Mouse (Mus musculus) lung, embryonic 15.5 days (tissue): ENCODE measurements at regions not wholly inside any gene's neighbourhood (a gene's known extent, or its start where the extent isn't known, plus 50 kb on each side); places are given as distances from the start of the nearest gene placed in this dataset.

ENCODE experiments used
- ATAC-seq: fragments of 200-750 bp; cut with Nextera tagmentation; 2 replicates; pipeline ENCODE4 v1.8.0; 2017; ENCODE audit warnings: moderate number of reproducible peaks, borderline replicate concordance; ENCODE audit not compliant: low FRiP score, low TSS enrichment; ENCODE audit errors: extremely low read depth
- H3K27ac ChIP-seq: fragments of 300-500 bp; sonication (generic); 2 replicates; pipeline ENCODE4 v1.5.1; 2015; ENCODE audit warnings: moderate library complexity, mild to moderate bottlenecking, inconsistent platforms
- H3K27me3 ChIP-seq: fragments of 300-500 bp; sonication (generic); 2 replicates; pipeline ENCODE4 v1.6.1; 2015; ENCODE audit warnings: inconsistent platforms
- H3K36me3 ChIP-seq: fragments of 300-500 bp; sonication (generic); 2 replicates; pipeline ENCODE4 v1.6.1; 2015; ENCODE audit warnings: inconsistent platforms
- H3K4me1 ChIP-seq: fragments of 300-500 bp; sonication (generic); 2 replicates; pipeline ENCODE4 v1.6.1; 2015; ENCODE audit warnings: inconsistent platforms
- H3K4me2 ChIP-seq: fragments of 300-500 bp; sonication (generic); 2 replicates; pipeline ENCODE4 v1.6.1; 2015; ENCODE audit warnings: inconsistent platforms, mild to moderate bottlenecking, moderate library complexity
- H3K4me3 ChIP-seq: fragments of 300-500 bp; sonication (generic); 2 replicates; pipeline ENCODE4 v1.5.1; 2015; ENCODE audit warnings: mild to moderate bottlenecking, inconsistent platforms
- H3K9ac ChIP-seq: fragments of 300-500 bp; sonication (generic); 2 replicates; pipeline ENCODE4 v1.6.1; 2015; ENCODE audit warnings: inconsistent platforms
- H3K9me3 ChIP-seq: fragments of 300-500 bp; sonication (generic); 2 replicates; pipeline ENCODE4 v1.6.1; 2016; ENCODE audit warnings: inconsistent platforms
- WGBS: fragments of 180-500 bp; shearing (Covaris S2); methylation state at CpG from one replicate; pipeline ENCODE4 v1.1.7; 2015; 5-methylcytosine and 5-hydroxymethylcytosine counted together

DNA sequence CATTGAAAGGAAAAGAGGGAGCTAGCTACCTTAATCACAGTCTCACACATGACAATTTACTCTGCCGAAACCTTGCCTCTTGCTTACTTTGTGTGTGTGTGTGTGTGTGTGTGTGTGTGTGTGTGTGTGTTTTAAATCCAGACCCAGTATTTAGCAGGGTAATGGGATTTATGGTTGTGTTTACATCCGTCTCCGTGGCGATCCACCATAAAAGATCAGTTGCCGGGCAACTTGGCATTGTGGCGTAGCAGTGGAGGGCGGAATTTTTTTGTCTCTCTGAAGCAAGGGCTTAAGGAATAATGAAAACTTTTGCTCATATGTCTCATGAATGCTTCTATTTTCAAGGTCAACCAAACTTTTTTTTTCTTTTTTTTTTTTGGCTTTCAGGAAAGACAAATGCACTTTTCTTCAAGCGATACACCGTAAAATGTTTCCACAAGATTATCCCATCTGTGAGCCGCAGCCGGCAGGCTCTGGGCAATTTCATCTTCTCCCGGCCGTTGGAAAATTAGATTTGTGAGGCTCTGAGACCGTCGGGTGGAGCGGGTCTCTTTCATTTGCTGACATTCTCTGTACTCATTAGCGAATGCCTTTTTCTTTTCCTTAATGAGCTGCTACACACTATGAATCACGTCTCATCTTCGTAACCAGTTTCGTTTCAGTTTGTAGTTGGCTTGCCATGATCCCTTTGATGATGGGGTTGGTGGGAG is 53.9 kb upstream of the Ptch1 start:
- H3K36me3 ChIP-seq = no peaks in the 10 kb centered on the region
- H3K4me1 ChIP-seq = 0 out of 2 replicates have a peak, but pooled peaks cover 4% of the 10 kb centered on the region
- no peak for ATAC-seq
- H3K4me3 ChIP-seq = peak overlapping the region; percentile 21
- 40% methylated on average over 20 of the region's 20 CpGs for WGBS
- H3K27me3 ChIP-seq = no peaks in the 10 kb centered on the region
- no peaks in the 10 kb centered on the region for H3K9me3 ChIP-seq
- no peak overlapping the region for H3K9ac ChIP-seq
- peak overlapping the region; percentile 38 for H3K4me2 ChIP-seq
- no peak overlapping the region for H3K27ac ChIP-seq

DNA sequence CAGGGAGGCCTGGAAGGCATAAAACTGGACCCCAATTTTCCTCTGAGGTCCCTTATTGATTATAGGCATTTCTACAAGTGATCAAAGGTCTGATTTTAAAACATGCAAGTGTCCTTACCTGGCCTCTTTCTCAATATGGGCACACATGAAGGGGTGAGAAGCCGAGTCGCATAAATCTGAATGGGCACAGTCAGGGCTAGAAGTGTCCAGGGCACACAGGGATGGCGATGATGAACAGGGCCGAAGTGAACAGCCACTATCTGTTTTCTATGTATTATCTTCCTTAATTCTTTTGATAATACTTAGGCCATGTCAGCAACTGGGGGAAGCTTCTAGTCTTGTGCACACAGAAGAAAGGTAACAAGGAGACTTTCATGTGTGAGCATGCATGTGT is 54.5 kb upstream of the Ptch1 start:
- ATAC-seq = no peak
- H3K27me3 ChIP-seq = no peaks in the 10 kb centered on the region
- H3K4me2 ChIP-seq = peak overlapping the region; percentile 38
- no peaks in the 10 kb centered on the region for H3K36me3 ChIP-seq
- H3K4me1 ChIP-seq = 0 out of 2 replicates have a peak, but pooled peaks cover 4% of the 10 kb centered on the region
- H3K9me3 ChIP-seq = no peaks in the 10 kb centered on the region
- H3K4me3 ChIP-seq = peak overlapping the region; percentile 21; the same call in 1 of the 2 replicates
- H3K27ac ChIP-seq = no peak overlapping the region
- 96% methylated on average over 4 of the region's 4 CpGs for WGBS
- no peak overlapping the region for H3K9ac ChIP-seq

DNA sequence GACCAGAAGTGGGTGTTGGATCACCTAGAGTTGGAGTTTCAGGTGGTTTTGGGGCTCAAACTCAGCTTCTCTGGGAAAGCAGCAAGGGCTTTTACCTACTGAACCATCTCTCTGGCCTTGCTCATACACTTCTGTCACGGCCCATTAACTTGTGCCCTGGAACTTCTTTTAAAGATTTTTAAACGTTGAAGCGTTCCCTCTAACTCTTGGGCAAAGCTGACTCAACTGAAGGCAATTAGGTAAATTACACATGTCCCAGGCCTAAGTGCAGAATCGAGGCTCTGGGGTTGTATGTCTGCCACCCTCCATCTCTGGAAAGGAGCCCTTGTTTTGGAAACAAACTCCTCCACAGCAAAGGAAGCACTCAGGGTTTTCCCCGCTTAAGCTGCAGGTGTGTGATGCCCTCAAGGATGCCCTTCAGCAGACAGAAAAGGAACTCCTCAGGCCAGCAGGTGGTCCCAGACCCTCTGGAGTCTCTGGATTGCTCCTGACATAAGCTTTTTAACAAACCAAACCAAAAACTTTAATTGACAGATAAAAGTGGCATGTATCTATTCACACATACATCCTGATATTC is 58.5 kb upstream of the Ptch1 start:
- H3K27ac ChIP-seq = no peak overlapping the region
- H3K36me3 ChIP-seq = no peaks in the 10 kb centered on the region
- H3K4me1 ChIP-seq = 0 out of 2 replicates have a peak, but pooled peaks cover 4% of the 10 kb centered on the region
- H3K9ac ChIP-seq = no peak overlapping the region
- 49% methylated on average over 5 of the region's 5 CpGs for WGBS
- no peak overlapping the region for H3K4me3 ChIP-seq
- H3K9me3 ChIP-seq = no peaks in the 10 kb centered on the region
- ATAC-seq = no peak
- no peaks in the 10 kb centered on the region for H3K27me3 ChIP-seq
- no peak overlapping the region for H3K4me2 ChIP-seq

DNA sequence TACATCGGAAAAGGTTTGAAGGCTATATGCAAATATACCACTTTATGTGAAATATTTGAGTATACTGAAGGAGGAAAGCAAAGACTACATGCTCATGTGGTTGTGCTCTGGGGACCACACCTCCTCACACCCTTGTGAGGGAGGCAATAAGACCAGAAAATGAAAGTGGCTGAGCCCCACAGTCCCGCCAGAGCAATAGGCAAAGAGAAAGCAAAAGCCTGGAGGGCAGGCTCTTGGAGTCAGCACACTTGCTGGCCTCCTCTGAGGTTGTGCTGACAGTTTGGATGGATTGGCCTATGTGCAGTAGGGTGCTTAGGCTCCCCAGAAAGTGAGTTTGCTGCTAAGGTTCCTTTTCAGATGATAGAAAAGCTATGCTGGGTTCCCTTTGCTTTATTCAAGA is 60.9 kb upstream of the Ptch1 start:
- no peak overlapping the region for H3K4me3 ChIP-seq
- H3K9ac ChIP-seq = no peak overlapping the region
- no peaks in the 10 kb centered on the region for H3K36me3 ChIP-seq
- 81% methylated on average over 2 of the region's 2 CpGs for WGBS
- no peak overlapping the region for H3K27ac ChIP-seq
- no peak for ATAC-seq
- H3K4me1 ChIP-seq = no peaks in the 10 kb centered on the region
- H3K27me3 ChIP-seq = no peaks in the 10 kb centered on the region
- H3K4me2 ChIP-seq = no peak overlapping the region
- no peaks in the 10 kb centered on the region for H3K9me3 ChIP-seq

DNA sequence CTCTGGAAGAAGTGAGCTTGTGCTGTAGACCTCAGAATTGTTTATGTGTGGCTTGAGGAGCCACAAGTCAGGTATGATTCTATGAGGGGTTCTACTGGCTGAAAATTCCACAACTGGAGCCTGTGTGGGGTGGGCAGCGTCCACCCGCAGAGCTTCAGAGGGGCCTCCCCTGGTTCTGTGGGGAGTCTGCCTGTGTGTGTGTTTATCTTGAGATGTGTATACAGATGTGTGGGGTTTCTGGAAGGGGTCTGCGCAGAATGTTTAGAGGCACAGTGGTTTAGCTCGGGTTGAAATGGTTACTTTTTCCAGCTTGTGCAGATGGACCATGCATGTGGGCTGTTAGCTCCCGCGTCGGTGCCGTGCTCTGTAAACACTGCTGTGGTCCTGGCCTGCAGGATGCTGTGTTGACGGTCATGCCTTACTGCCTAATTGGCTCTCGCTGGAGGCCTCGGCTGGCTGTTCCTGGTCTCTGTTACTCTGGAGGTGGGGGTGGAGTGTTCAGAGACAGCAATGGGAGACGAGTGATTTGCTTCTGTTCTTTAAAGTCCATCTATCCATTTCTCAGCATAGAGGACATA is 68.3 kb upstream of the Ptch1 start:
- H3K4me1 ChIP-seq = peaks cover 17% of the 10 kb centered on the region
- no peaks in the 10 kb centered on the region for H3K36me3 ChIP-seq
- ATAC-seq = peak; percentile 69; the same call in 1 of the 2 replicates
- no peak overlapping the region for H3K4me2 ChIP-seq
- 16% methylated on average over 12 of the region's 12 CpGs for WGBS
- H3K9me3 ChIP-seq = no peaks in the 10 kb centered on the region
- H3K27ac ChIP-seq = peak overlapping the region; percentile 84
- no peaks in the 10 kb centered on the region for H3K27me3 ChIP-seq
- H3K4me3 ChIP-seq = no peak overlapping the region
- no peak overlapping the region for H3K9ac ChIP-seq

DNA sequence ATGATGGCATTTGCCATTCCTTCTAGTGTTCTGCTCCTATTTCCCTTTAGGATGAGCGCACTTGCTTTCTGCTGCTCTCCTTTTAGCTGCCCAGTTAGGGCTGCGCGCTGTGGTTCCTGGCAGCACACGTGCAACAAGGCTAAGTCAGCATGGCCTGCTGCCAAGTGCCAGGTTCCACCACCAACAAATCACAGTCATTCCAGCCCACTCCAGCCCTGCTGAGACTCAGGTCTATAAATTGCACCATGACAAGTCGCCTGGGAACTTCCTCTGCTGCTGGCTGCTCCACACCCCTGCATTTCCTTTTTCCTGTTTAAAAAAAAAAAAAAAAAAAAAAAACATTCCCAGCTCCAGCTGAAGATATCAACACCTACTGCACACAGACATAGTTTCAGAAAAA is 69.2 kb upstream of the Ptch1 start:
- WGBS = 42% methylated on average over 5 of the region's 5 CpGs
- ATAC-seq = peak; percentile 85
- H3K4me2 ChIP-seq = no peak overlapping the region

DNA sequence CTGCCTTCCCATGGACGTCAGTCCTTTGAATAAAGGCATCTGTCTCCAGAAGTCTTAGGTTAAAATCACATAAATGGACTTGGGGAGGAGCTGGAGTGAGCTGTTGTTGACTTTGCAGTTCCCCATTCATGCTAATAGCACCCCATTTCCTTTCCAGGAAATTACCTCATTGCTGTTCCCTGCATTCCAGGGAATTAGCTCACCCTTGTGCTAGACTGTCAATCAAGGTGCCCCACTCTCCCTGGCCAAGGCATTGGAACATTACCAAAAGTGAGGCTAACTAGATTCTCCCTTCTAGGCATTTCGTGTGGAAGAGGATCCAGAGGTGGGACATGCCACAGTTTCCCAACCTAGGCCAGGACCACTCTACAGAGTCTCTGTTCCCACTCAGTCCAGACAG is 70.0 kb upstream of the Ptch1 start:
- peaks cover 17% of the 10 kb centered on the region for H3K4me1 ChIP-seq
- H3K27ac ChIP-seq = peak overlapping the region; percentile 84
- no peaks in the 10 kb centered on the region for H3K27me3 ChIP-seq
- H3K9ac ChIP-seq = no peak overlapping the region
- H3K9me3 ChIP-seq = no peaks in the 10 kb centered on the region
- H3K4me2 ChIP-seq = peak overlapping the region; percentile 16; the same call in 1 of the 2 replicates
- peak; percentile 44; the same call in 1 of the 2 replicates for ATAC-seq
- H3K36me3 ChIP-seq = no peaks in the 10 kb centered on the region
- 50% methylated on average over 2 of the region's 2 CpGs for WGBS
- no peak overlapping the region for H3K4me3 ChIP-seq

More for the DNA sequence above, 69.2 kb upstream of the Ptch1 start:
- H3K36me3 ChIP-seq = no peaks in the 10 kb centered on the region
- no peak overlapping the region for H3K4me3 ChIP-seq
- H3K4me1 ChIP-seq = peaks cover 17% of the 10 kb centered on the region
- peak overlapping the region; percentile 84 for H3K27ac ChIP-seq
- H3K27me3 ChIP-seq = no peaks in the 10 kb centered on the region
- H3K9ac ChIP-seq = no peak overlapping the region
- no peaks in the 10 kb centered on the region for H3K9me3 ChIP-seq

DNA sequence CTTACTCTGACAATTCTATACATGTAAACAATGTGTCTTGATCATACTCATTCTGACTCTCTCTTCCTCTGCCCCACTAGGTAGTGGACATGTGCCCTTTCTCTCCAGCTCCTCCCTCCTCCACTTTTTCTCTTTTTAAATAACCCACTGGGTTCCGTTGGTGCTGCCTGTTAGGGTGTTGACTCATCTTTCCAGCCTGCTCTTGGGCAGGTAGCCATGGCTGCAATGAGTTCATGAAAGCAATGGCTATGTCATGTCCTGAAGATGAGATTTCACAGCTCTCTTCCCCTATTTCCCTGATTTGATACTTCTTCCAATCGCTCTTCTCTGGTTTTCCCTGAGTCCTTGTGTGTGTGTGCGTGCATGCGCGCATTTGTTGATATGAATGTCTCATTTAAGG is 70.9 kb upstream of the Ptch1 start:
- no peak overlapping the region for H3K27ac ChIP-seq
- 92% methylated on average over 5 of the region's 5 CpGs for WGBS

DNA sequence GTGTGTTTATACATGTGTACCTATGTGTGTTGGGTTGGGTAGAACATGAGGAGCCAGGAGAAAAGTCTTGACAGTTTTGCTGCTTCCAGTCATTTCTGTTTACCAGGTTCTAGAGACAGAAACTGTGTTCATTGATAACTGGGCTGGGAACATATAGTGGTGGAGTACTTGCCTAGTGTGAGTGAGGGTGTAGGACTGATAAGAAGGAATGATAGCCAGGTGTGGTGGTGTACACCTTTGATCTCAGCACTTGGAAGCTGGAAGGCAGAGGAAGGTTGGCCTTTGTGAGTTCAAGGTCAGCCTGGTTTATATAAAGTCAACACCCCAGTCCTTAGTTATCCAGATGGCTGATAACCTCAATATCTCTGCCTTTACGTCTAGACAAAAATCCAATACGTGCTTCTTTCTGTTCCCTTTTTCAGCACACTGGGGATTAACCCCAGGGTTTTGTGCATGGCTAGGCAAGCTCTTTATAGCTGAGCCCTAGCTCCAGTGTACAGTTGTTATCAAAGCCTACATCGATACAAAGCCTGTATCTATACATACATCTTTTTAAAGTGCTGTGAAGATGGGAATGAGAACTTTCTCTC is 75.8 kb upstream of the Ptch1 start:
- H3K4me1 ChIP-seq = no peaks in the 10 kb centered on the region
- no peak overlapping the region for H3K27ac ChIP-seq
- no peak overlapping the region for H3K4me3 ChIP-seq
- H3K27me3 ChIP-seq = no peaks in the 10 kb centered on the region
- no peaks in the 10 kb centered on the region for H3K9me3 ChIP-seq
- no peak for ATAC-seq
- no peak overlapping the region for H3K4me2 ChIP-seq
- no peaks in the 10 kb centered on the region for H3K36me3 ChIP-seq
- 30% methylated on average over 3 of the region's 3 CpGs for WGBS
- H3K9ac ChIP-seq = no peak overlapping the region

More for the DNA sequence above, 70.9 kb upstream of the Ptch1 start:
- peaks cover 17% of the 10 kb centered on the region for H3K4me1 ChIP-seq
- no peak for ATAC-seq
- H3K27me3 ChIP-seq = no peaks in the 10 kb centered on the region
- no peak overlapping the region for H3K4me2 ChIP-seq
- H3K9me3 ChIP-seq = no peaks in the 10 kb centered on the region
- H3K36me3 ChIP-seq = no peaks in the 10 kb centered on the region
- H3K9ac ChIP-seq = no peak overlapping the region
- H3K4me3 ChIP-seq = no peak overlapping the region

DNA sequence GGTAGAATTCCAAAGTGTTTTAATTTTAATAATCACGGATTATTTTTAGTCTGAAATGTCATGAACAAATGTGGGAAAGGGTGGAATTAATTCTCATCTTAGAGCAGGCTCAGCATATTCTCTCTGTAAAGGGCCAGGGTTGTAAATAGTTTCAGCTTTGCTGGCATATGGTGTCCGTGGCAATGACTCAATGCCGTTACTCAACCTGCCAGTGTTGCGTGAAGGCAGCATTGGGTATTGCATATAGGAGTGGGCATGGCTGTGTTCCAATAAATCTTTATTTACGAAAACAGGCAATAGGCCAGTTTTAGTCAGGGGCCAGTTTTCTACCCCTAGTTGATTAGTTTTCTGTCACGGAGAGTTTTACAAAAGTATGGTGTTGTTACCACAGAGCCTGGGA is 81.1 kb upstream of the Ptch1 start:
- WGBS = 77% methylated on average over 6 of the region's 6 CpGs
- ATAC-seq = no peak
- no peaks in the 10 kb centered on the region for H3K4me1 ChIP-seq
- H3K9me3 ChIP-seq = no peaks in the 10 kb centered on the region
- no peak overlapping the region for H3K4me3 ChIP-seq
- no peaks in the 10 kb centered on the region for H3K27me3 ChIP-seq
- H3K4me2 ChIP-seq = no peak overlapping the region
- no peak overlapping the region for H3K27ac ChIP-seq
- H3K9ac ChIP-seq = no peak overlapping the region
- no peaks in the 10 kb centered on the region for H3K36me3 ChIP-seq

DNA sequence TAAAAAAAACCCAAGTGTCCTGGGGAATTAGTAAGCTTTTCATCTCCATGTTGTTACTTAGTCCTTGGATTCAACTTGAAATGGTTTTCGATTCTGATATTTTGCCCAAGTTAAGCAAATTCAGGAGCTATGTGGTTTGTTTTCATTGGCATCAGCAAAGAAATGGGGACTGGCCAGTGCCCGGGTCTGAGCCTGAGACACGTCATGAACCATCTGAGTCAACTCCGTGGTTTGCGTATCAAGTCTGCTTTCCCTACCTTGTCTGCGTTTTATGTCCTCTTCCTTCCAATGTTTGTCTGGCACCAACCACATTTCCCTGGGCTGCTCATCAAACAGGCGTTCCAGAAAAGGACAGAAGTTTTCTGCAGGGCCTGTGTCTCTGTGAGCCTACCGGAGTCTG is 83.7 kb upstream of the Ptch1 start:
- H3K9me3 ChIP-seq = no peaks in the 10 kb centered on the region
- ATAC-seq = no peak

DNA sequence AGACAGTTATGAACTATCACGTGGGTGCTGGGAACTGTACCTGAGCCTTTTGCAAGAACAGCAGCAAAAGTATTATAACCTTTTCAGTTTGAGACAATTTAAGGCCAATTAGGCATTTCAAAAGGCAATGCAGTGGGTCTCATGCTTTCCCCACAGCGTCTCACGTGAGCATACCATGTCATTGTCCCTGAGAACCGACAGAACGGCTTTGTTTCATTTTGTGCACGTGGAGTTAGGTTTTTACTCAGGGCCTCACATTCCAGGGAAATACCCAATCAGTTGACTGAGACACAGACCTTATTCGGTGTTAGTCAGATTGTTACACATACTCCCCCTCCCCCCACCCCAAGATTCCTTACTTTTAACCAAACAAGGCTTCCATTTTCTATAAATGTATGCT is 86.0 kb upstream of the Ptch1 start:
- WGBS = 86% methylated on average over 7 of the region's 7 CpGs
- no peaks in the 10 kb centered on the region for H3K9me3 ChIP-seq
- H3K27me3 ChIP-seq = no peaks in the 10 kb centered on the region
- no peak overlapping the region for H3K4me3 ChIP-seq
- no peaks in the 10 kb centered on the region for H3K4me1 ChIP-seq
- H3K4me2 ChIP-seq = no peak overlapping the region
- ATAC-seq = no peak
- H3K9ac ChIP-seq = no peak overlapping the region
- no peak overlapping the region for H3K27ac ChIP-seq
- no peaks in the 10 kb centered on the region for H3K36me3 ChIP-seq

More for the DNA sequence above, 83.7 kb upstream of the Ptch1 start:
- no peaks in the 10 kb centered on the region for H3K36me3 ChIP-seq
- H3K27ac ChIP-seq = no peak overlapping the region
- no peaks in the 10 kb centered on the region for H3K27me3 ChIP-seq
- no peak overlapping the region for H3K9ac ChIP-seq
- no peaks in the 10 kb centered on the region for H3K4me1 ChIP-seq
- H3K4me2 ChIP-seq = no peak overlapping the region
- H3K4me3 ChIP-seq = no peak overlapping the region
- 76% methylated on average over 8 of the region's 8 CpGs for WGBS
